Mouse (Mus musculus): ENCODE measurements around the gene Cdadc1.

- no peak for TF ChIP-seq ZNF384 (IDR thresholded peaks at IDR 0.05; ENCODE audit: low read depth, low read length)
- no peak for TF ChIP-seq HCFC1 (IDR thresholded peaks at IDR 0.05; ENCODE audit: borderline replicate concordance, insufficient read depth, low read length)
Observed at GRCm38 (mm10) chr14:59594988-59595387, 2.8 kb downstream of the Cdadc1 start.

Data from ES-E14 (cell line).